Mouse (Mus musculus): Measurements from ENCODE around the gene Lmna. TPM values are rescaled to one million over a fixed set of nuclear protein-coding genes. Genes with fewer than 3 reads are reported as not detected.

Gene Lmna
- polyA plus RNA-seq, 1 experiment from 2014 or later, result 267 TPM

DNA sequence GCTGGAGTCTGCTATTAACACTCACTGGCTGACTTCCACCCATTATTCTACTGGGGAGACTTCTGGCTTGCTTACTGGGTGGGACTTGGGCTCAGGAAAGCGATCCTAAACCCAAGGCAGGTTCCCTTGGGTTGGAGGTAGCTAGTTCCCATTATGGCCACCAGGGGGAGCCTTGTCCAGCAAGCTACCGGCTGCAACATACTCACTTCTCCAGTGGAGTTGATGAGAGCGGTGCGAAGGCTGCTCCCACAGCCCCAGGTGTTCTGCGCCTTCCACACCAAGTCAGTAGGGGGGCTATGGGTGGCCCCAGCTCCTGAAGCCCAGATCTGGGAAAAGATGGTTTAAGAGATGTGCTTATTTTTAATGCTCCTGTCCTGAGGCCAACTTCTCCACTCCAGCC, 26.1 kb downstream of the Lmna start:
- DNase-seq (ENCODE audit: low spot score) (peak; percentile 79), ATAC-seq (ENCODE audit: low FRiP score, low TSS enrichment) (peak; percentile 45)

DNA sequence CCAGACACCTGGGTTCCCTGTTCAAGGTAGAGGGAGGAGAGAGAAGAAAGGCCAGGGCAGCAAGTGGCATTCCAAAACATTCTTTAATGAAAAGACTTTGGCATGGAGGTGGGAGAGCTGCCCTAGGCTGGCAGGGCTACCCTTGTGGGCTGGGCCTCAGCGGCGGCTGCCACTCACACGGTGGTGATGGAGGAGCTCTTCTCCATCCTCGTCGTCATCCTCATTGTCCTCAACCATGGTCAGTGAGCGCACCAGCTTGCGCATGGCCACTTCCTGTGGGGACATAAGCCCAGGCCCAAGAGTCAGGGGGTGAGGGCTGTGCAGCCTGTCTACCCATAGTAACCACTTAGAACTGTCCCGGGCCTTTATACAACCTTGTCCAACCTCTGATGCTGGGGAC, 26.6 kb downstream of the Lmna start:
- Histone ChIP-seq H3K4me3 (ENCODE audit: low read depth, low read length) (no peak overlapping the region), H3K4me2 (replicated peaks; ENCODE audit: low read depth) (no peak overlapping the region), H3K9me3 (ENCODE audit: control insufficient read depth, low read length) (no peaks in the 10 kb centered on the region), H3K27ac (replicated peaks) (no peak overlapping the region), H3K9ac (ENCODE audit: low read length) (no peak overlapping the region), H3K4me1 (replicated peaks; ENCODE audit: control insufficient read depth, insufficient read depth) (no peaks in the 10 kb centered on the region), H3K36me3 (ENCODE audit: control insufficient read depth, insufficient read depth, low read length) (peaks cover 51% of the 10 kb centered on the region), H3K27me3 (ENCODE audit: control insufficient read depth, insufficient read depth, low read length) (no peaks in the 10 kb centered on the region)
- WGBS, result 74% methylated on average over 8 of the region's 8 CpGs
- peak; percentile 10; the same call in 1 of the 2 replicates for ATAC-seq (ENCODE audit: low FRiP score, low TSS enrichment)
- TF ChIP-seq EP300 (optimal IDR thresholded peaks at IDR 0.05) (no peak), CTCF (IDR thresholded peaks at IDR 0.05; ENCODE audit: low read depth) (no peak)
- DNase-seq (ENCODE audit: low spot score), result no peak

More for the DNA sequence above, 26.1 kb downstream of the Lmna start:
- 0 out of 2 replicates have a peak, but pooled peaks cover 1% of the 10 kb centered on the region for H3K4me1 ChIP-seq (replicated peaks; ENCODE audit: control insufficient read depth, insufficient read depth)
- WGBS, result 17% methylated on average over 5 of the region's 5 CpGs
- H3K4me2 ChIP-seq (replicated peaks; ENCODE audit: low read depth), result no peak overlapping the region
- H3K27ac ChIP-seq (replicated peaks), result no peak overlapping the region
- TF ChIP-seq CTCF (IDR thresholded peaks at IDR 0.05; ENCODE audit: low read depth), result peak; percentile 94
- no peak for TF ChIP-seq EP300 (optimal IDR thresholded peaks at IDR 0.05)
- H3K36me3 ChIP-seq (ENCODE audit: control insufficient read depth, insufficient read depth, low read length), result peaks cover 51% of the 10 kb centered on the region
- no peak overlapping the region for H3K9ac ChIP-seq (ENCODE audit: low read length)
- H3K27me3 ChIP-seq (ENCODE audit: control insufficient read depth, insufficient read depth, low read length), result no peaks in the 10 kb centered on the region
- H3K9me3 ChIP-seq (ENCODE audit: control insufficient read depth, low read length), result no peaks in the 10 kb centered on the region
- H3K4me3 ChIP-seq (ENCODE audit: low read depth, low read length), result no peak overlapping the region

DNA sequence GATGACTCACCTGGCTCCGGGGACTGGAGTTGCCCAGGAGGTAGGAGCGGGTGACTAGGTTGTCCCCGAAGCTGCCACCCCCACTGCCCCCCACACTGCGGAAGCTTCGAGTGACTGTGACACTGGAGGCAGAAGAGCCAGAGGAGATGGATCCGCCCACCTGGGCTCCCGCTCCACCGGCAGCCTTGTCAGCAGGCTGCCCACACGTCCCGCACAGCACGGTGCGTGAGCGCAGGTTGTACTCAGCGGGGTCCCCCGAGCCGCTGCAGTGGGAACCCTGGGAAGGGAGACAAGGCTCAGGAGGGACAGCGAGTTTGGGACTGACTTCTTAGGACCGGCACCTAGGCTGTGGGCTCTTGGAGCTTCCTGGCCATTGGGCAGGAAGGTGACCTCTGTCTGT, 27.4 kb downstream of the Lmna start:
- no peaks in the 10 kb centered on the region for H3K4me1 ChIP-seq (replicated peaks; ENCODE audit: control insufficient read depth, insufficient read depth)
- whole genome bisulfite sequencing, result 59% methylated on average over 16 of the region's 18 CpGs
- no peak overlapping the region for H3K9ac ChIP-seq (ENCODE audit: low read length)
- H3K27me3 ChIP-seq (ENCODE audit: control insufficient read depth, insufficient read depth, low read length), result no peaks in the 10 kb centered on the region
- H3K9me3 ChIP-seq (ENCODE audit: control insufficient read depth, low read length), result no peaks in the 10 kb centered on the region
- H3K4me3 ChIP-seq (ENCODE audit: low read depth, low read length), result no peak overlapping the region
- TF ChIP-seq CTCF (IDR thresholded peaks at IDR 0.05; ENCODE audit: low read depth) (no peak), EP300 (optimal IDR thresholded peaks at IDR 0.05) (no peak)
- H3K4me2 ChIP-seq (replicated peaks; ENCODE audit: low read depth), result no peak overlapping the region
- no peak for DNase-seq (ENCODE audit: low spot score)
- H3K36me3 ChIP-seq (ENCODE audit: control insufficient read depth, insufficient read depth, low read length), result peaks cover 44% of the 10 kb centered on the region
- no peak for ATAC-seq (ENCODE audit: low FRiP score, low TSS enrichment)
- H3K27ac ChIP-seq (replicated peaks), result no peak overlapping the region

DNA sequence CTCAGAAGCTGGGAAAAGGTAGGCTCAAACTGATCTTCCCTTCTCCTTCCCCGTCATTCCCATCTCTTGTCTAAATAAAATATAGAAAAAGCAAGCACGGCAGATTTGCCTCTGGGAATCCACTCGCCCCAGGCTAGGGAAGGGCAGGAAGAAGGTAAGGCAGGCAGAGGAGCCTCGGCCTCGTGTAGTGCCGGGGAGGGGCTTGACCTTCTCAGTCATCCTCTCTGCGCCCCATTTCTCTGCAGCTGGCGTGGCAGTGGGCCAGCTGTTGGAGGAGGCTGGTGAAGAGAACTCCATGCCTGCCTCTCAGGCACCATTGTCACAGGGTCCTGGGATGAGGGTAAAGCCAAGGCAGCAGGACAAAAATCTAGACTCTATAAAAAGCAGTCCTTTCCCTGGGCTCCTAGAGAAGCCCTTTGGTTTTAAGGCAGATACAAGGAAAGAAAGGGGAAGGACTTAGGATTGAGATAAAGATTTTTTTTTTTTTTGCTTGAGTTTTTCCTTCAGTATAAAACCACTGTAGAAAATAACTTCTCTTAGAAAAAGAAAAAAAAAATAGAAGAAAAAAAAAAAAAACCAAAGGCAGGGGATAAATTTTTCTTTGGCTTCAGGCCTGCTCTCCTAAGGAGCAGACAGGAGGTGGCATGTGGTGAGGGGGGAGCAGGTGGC, 28.2 kb downstream of the Lmna start:
- 65% methylated on average over 8 of the region's 8 CpGs for WGBS

DNA sequence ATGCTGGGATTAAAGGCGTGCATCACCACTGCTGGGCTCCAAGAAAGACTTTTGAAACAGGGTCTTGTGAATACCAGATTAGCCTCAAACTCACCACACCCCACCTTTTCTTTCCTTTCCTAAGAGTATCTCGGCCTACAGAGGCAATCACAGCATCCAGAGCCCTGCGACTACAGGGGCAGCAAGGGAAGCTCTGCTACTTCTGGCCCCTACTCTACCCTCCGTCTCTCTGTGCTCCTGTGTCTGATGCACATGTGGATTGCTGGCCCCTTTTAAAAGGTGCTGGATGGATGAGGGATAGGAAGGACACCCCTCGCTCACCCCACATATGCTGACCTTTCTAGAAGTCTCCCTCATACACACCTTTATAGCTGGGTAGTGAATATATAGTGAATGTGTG, 29.1 kb downstream of the Lmna start:
- no peak overlapping the region for H3K4me3 ChIP-seq (ENCODE audit: low read depth, low read length)
- no peaks in the 10 kb centered on the region for H3K27me3 ChIP-seq (ENCODE audit: control insufficient read depth, insufficient read depth, low read length)
- H3K4me2 ChIP-seq (replicated peaks; ENCODE audit: low read depth), result no peak overlapping the region
- ATAC-seq (ENCODE audit: low FRiP score, low TSS enrichment) (no peak), DNase-seq (ENCODE audit: low spot score) (no peak)
- H3K9me3 ChIP-seq (ENCODE audit: control insufficient read depth, low read length), result no peaks in the 10 kb centered on the region
- TF ChIP-seq EP300 (optimal IDR thresholded peaks at IDR 0.05) (no peak), CTCF (IDR thresholded peaks at IDR 0.05; ENCODE audit: low read depth) (no peak)
- H3K36me3 ChIP-seq (ENCODE audit: control insufficient read depth, insufficient read depth, low read length), result peaks cover 28% of the 10 kb centered on the region
- no peaks in the 10 kb centered on the region for H3K4me1 ChIP-seq (replicated peaks; ENCODE audit: control insufficient read depth, insufficient read depth)
- no peak overlapping the region for H3K27ac ChIP-seq (replicated peaks)
- no peak overlapping the region for H3K9ac ChIP-seq (ENCODE audit: low read length)
- WGBS, result 93% methylated on average over 5 of the region's 5 CpGs

More for the DNA sequence above, 28.2 kb downstream of the Lmna start:
- H3K9me3 ChIP-seq (ENCODE audit: control insufficient read depth, low read length), result no peaks in the 10 kb centered on the region
- H3K4me2 ChIP-seq (replicated peaks; ENCODE audit: low read depth), result no peak overlapping the region
- DNase-seq (ENCODE audit: low spot score), result peak; percentile 16
- TF ChIP-seq EP300 (optimal IDR thresholded peaks at IDR 0.05) (no peak), CTCF (IDR thresholded peaks at IDR 0.05; ENCODE audit: low read depth) (no peak)
- H3K27me3 ChIP-seq (ENCODE audit: control insufficient read depth, insufficient read depth, low read length), result no peaks in the 10 kb centered on the region
- H3K27ac ChIP-seq (replicated peaks), result no peak overlapping the region
- no peak overlapping the region for H3K9ac ChIP-seq (ENCODE audit: low read length)
- H3K4me1 ChIP-seq (replicated peaks; ENCODE audit: control insufficient read depth, insufficient read depth), result no peaks in the 10 kb centered on the region
- ATAC-seq (ENCODE audit: low FRiP score, low TSS enrichment), result no peak
- H3K4me3 ChIP-seq (ENCODE audit: low read depth, low read length), result no peak overlapping the region
- peaks cover 37% of the 10 kb centered on the region for H3K36me3 ChIP-seq (ENCODE audit: control insufficient read depth, insufficient read depth, low read length)

DNA sequence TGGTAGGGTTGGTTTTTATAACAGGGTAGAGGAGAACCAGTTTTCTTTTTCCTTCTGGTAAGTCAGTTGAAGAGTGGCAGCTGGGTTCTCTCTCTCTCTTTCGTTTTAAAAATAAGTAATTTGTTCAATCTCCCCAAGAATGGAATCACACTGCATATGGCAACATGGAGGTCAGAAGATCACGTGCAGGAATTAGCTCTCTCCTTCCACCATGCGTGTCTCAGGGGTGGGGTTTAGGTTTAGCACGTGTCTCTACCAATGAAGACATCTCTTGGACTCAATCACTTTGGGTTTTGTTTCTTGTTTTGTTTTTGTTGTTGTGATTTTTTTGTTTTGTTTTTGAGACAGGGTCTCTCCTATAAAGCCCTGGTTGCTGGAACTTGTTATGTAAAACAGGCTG, 29.9 kb downstream of the Lmna start:
- Histone ChIP-seq H3K9me3 (ENCODE audit: control insufficient read depth, low read length) (no peaks in the 10 kb centered on the region), H3K27ac (replicated peaks) (no peak overlapping the region), H3K4me2 (replicated peaks; ENCODE audit: low read depth) (no peak overlapping the region), H3K4me3 (ENCODE audit: low read depth, low read length) (no peak overlapping the region), H3K36me3 (ENCODE audit: control insufficient read depth, insufficient read depth, low read length) (peaks cover 25% of the 10 kb centered on the region), H3K4me1 (replicated peaks; ENCODE audit: control insufficient read depth, insufficient read depth) (no peaks in the 10 kb centered on the region), H3K27me3 (ENCODE audit: control insufficient read depth, insufficient read depth, low read length) (no peaks in the 10 kb centered on the region), H3K9ac (ENCODE audit: low read length) (no peak overlapping the region)
- ATAC-seq (ENCODE audit: low FRiP score, low TSS enrichment) (no peak), DNase-seq (ENCODE audit: low spot score) (no peak)
- TF ChIP-seq CTCF (IDR thresholded peaks at IDR 0.05; ENCODE audit: low read depth), result no peak
- TF ChIP-seq EP300 (optimal IDR thresholded peaks at IDR 0.05), result no peak
- WGBS, result 70% methylated on average over 4 of the region's 4 CpGs

Measured in stomach, postnatal 0 days (tissue).